In genomic region chr5:7965281-7965680, GRCm38 (mm10) we compare ENCODE assay signal across 10 mouse cellular contexts. TPM values are rescaled to one million over a fixed set of nuclear protein-coding genes. Genes with fewer than 3 reads are reported as not detected.
DNase-seq lines count a peak whose midpoint lies in the region; ATAC-seq and TF ChIP-seq lines count a peak whose summit lies in the region.
"Had no signal": no experiment of that assay in that cellular context is flagged by ENCODE, and none has a peak within 500 bp of the region (broad histone marks: within the 10 kb centered on the region; RNA-seq: fewer than 3 reads in every experiment).

No protein-coding gene starts in this region.

- H3K4me2 ChIP-seq in kidney, embryonic 14.5 days (replicated peaks; ENCODE audit: low read depth, low read length): no peak overlapping the region
- no peak overlapping the region for H3K4me2 ChIP-seq in neural tube, embryonic 11.5 days (ENCODE audit: low read depth)
- H3K4me2 ChIP-seq: embryonic facial prominence, embryonic 15.5 days; liver, embryonic 15.5 days had no signal

- TF ChIP-seq CTCF in kidney, adult 2 months (conservative IDR thresholded peaks at IDR 0.05; ENCODE audit: insufficient read depth, insufficient read length, low read depth, low read length): peak; percentile 45

- no peak for ATAC-seq in kidney, embryonic 14.5 days (ENCODE audit: low FRiP score, low TSS enrichment)
- no peak for ATAC-seq in neural tube, embryonic 11.5 days (ENCODE audit: insufficient read depth, low FRiP score, low TSS enrichment)
- ATAC-seq in activated CD4-positive, CD25-positive, alpha-beta regulatory T cell, adult 4 months: no peak

- no peaks in the 10 kb centered on the region for H3K4me1 ChIP-seq in kidney, adult 2 months (ENCODE audit: control insufficient read depth, insufficient read depth, low read length)
- H3K4me1 ChIP-seq in kidney, embryonic 14.5 days (ENCODE audit: control insufficient read depth, insufficient read depth, low read length): no peaks in the 10 kb centered on the region
- H3K4me1 ChIP-seq in neural tube, embryonic 11.5 days (ENCODE audit: control insufficient read depth, insufficient read depth, low read length): no peaks in the 10 kb centered on the region
- H3K4me1 ChIP-seq: liver, embryonic 15.5 days had no signal

- H3K27me3 ChIP-seq in kidney, adult 2 months (replicated peaks; ENCODE audit: control insufficient read depth, insufficient read depth, low read length): no peaks in the 10 kb centered on the region
- H3K27me3 ChIP-seq in kidney, embryonic 14.5 days (ENCODE audit: control insufficient read depth, insufficient read depth, low read length): no peaks in the 10 kb centered on the region
- H3K27me3 ChIP-seq in neural tube, embryonic 11.5 days (ENCODE audit: control insufficient read depth, insufficient read depth, low read length): no peaks in the 10 kb centered on the region
- H3K27me3 ChIP-seq: embryonic facial prominence, embryonic 15.5 days; liver, embryonic 15.5 days had no signal

- 24% methylated on average over 3 of the region's 3 CpGs for WGBS in kidney, adult 2 months
- WGBS in kidney, embryonic 14.5 days: 29% methylated on average over 3 of the region's 3 CpGs
- WGBS in neural tube, embryonic 11.5 days: 34% methylated on average over 3 of the region's 3 CpGs

- DNase-seq in kidney, adult 2 months: peak; percentile 46
- DNase-seq in Muller cell, postnatal 12 days (ENCODE audit: inconsistent ontology term): peak; percentile 20
- peak; percentile 20 for DNase-seq in cerebellum, adult 11-12 months
- peak; percentile 12 to 19 for DNase-seq in gastrocnemius, adult 8-10 months (ENCODE audit: low spot score in 2 of 2)
- peak; percentile 32 to 76 for DNase-seq in layer of hippocampus, postnatal 25 days (ENCODE audit: extremely low spot score in 1 of 2, low spot score in 1 of 2)
- peak; percentile 42 for DNase-seq in neural tube, embryonic 11.5 days (ENCODE audit: low spot score)

- H3K4me3 ChIP-seq in kidney, adult 2 months (ENCODE audit: insufficient read depth, low read depth, low read length): no peak overlapping the region
- no peak overlapping the region for H3K4me3 ChIP-seq in kidney, embryonic 14.5 days (ENCODE audit: low read length)
- no peak overlapping the region for H3K4me3 ChIP-seq in neural tube, embryonic 11.5 days (ENCODE audit: low read depth, low read length)
- H3K4me3 ChIP-seq: embryonic facial prominence, embryonic 15.5 days; liver, embryonic 15.5 days had no signal

- no peaks in the 10 kb centered on the region for H3K9me3 ChIP-seq in kidney, embryonic 14.5 days (ENCODE audit: control insufficient read depth, low read length)
- H3K9me3 ChIP-seq in neural tube, embryonic 11.5 days (ENCODE audit: control insufficient read depth, low read length): no peaks in the 10 kb centered on the region
- H3K9me3 ChIP-seq: embryonic facial prominence, embryonic 15.5 days; liver, embryonic 15.5 days had no signal

- no peak overlapping the region for H3K9ac ChIP-seq in kidney, embryonic 14.5 days (ENCODE audit: low read depth, low read length)
- no peak overlapping the region for H3K9ac ChIP-seq in neural tube, embryonic 11.5 days (ENCODE audit: low read length)
- H3K9ac ChIP-seq: embryonic facial prominence, embryonic 15.5 days; liver, embryonic 15.5 days had no signal

- no peak for TF ChIP-seq POLR2A in kidney, adult 2 months (IDR thresholded peaks at IDR 0.05; ENCODE audit: low read depth, low read length)

- no peak overlapping the region for H3K27ac ChIP-seq in kidney, adult 2 months (ENCODE audit: insufficient read depth, low read depth, low read length)
- H3K27ac ChIP-seq in kidney, embryonic 14.5 days (ENCODE audit: low read depth, low read length): no peak overlapping the region
- H3K27ac ChIP-seq in neural tube, embryonic 11.5 days (ENCODE audit: low read depth, low read length): no peak overlapping the region
- H3K27ac ChIP-seq: embryonic facial prominence, embryonic 15.5 days; liver, embryonic 15.5 days had no signal

- no peaks in the 10 kb centered on the region for H3K36me3 ChIP-seq in kidney, adult 2 months (ENCODE audit: control insufficient read depth, insufficient read depth, low read length)
- no peaks in the 10 kb centered on the region for H3K36me3 ChIP-seq in kidney, embryonic 14.5 days (ENCODE audit: control insufficient read depth, insufficient read depth, low read length)
- H3K36me3 ChIP-seq in neural tube, embryonic 11.5 days (ENCODE audit: control insufficient read depth, insufficient read depth, low read length): no peaks in the 10 kb centered on the region
- H3K36me3 ChIP-seq: embryonic facial prominence, embryonic 15.5 days; liver, embryonic 15.5 days had no signal

RNA-seq across cellular contexts. Expression of gene Steap4, which starts 5.0 kb away (rescaled TPM):
- polyA plus RNA-seq in kidney, adult 2 months (2012; rRNA removed): 8.4 and 8.7 TPM in 2 replicates
- polyA plus RNA-seq in kidney, embryonic 14.5 days (2014; fragmentation: Nextera tagmentation; extraction: Ambion mirVana): 0.87 and 2.5 TPM in 2 replicates
- total RNA-seq in gastrocnemius, adult 8-10 months (2022): 10 to 100 TPM in 3 of 4 experiments, 1 to 10 TPM in 1; 9.3 to 16.9 (median 10.8) TPM
- under 1 TPM in 1 of 2 experiments, not detected in 1; 0.07 TPM for total RNA-seq in layer of hippocampus, postnatal 25 days (2021)
- 0.22 and 0.31 TPM in 2 replicates for polyA plus RNA-seq in neural tube, embryonic 11.5 days (2014; fragmentation: Nextera tagmentation; extraction: Ambion mirVana)
- not detected for polyA plus RNA-seq in activated CD4-positive, CD25-positive, alpha-beta regulatory T cell, adult 4 months (2017; shearing (Covaris generic))
